Mouse (Mus musculus): ENCODE results near the gene Fam110c.
"Not testable (repeated sequence)": the region's sequence is repeated elsewhere in the genome, so short reads cannot be mapped to it uniquely, and the experiment has no call there.

Fam110c gene

DNA sequence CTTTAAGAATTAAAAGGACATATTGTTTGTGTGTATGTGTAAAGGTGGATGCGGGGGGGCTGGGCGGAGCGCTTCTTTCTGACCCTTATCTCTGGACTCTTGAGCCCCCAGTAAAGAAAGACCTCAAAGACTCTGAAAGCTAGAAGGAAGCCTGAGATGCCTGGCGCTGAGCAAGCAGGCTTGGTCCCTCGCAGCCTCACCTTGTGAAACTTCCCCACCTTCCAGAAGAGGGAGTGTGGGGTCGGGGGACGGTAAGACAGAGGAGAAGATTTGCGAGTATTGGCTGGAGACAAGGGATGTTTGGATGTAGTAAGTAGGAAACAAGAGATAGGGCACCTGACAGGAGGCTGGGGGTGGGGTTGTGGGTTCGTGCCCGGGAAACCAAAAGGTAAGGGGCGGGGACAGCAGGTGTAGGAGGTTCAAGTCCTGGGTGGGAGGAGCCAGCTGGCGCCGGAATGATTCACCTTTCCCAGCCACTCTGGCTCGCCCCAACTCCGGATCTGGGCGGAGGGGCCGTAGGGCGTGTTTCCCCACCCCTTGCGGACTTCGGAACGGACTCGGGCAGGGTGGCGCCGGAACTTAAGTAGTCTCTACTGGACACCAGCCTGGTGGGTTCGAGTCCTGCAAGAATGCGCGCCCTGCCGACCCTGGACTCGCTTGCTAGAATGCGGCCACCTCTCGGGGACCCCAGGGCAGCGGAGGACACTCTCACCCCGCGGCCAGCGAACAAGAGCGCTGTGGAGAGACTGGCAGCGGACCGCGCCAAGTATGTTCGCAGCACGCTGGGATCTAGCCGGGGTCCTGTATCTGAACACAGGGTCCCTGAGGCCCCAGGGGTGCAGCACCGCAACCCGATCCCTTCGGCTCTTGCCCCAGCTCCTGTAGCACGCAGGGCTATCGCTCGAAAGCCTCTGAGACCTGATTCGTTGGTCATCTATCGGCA, at the start of gene Fam110c:
Gene Fam110c, plus strand, starts transcription at position 450 of the 943 bp plus-strand sequence.
- peak; percentile 25 for DNase-seq (ENCODE audit: low spot score)

DNA sequence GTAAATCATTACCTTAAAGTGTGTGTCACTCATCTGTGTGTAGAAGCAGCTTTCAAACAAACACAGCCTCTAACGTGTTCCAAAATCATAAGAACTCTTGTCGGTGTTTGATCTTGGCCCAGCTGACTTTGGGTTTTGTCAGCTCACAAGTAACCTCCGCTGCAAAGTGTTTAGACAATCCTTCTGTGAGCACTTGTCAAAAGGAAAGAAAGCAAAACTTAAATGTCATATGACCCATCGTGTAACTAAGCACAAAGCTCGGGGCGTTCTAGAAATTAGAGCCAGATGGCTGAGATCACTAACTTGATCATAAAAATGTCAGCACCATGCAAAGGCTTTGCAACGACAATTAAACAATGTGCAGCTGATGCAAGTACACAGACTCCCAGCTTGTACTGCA, 47.2 kb upstream of the Fam110c start:
- DNase-seq (ENCODE audit: low spot score): no peak

DNA sequence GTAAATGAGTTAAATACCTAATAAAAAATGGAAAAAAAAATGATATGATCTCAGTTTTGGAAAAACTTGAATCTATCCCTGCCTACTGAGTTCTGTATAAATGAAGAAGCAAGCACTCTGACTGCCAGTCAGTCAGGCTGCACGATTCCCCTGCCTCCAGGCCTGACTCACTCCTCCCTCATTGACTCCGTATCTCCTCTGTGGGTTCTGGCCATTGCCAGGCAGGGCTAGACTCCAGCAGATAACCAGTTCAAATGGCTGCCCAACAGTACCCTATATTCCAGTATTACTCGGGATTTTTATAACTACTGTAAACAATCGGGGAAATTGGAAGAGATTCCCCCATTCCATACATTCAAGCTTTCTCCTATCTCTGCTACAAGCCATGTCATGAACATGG, 21.6 kb upstream of the Fam110c start:
- no peak for DNase-seq (ENCODE audit: low spot score)

GRCm38 (mm10) chr12:31056291-31056864, 17.3 kb upstream of the Fam110c start:
- DNase-seq (ENCODE audit: low spot score): no peak

GRCm38 (mm10) chr12:31059393-31059853, 14.2 kb upstream of the Fam110c start:
- no peak for DNase-seq (ENCODE audit: low spot score)

GRCm38 (mm10) chr12:31060245-31060644, 13.4 kb upstream of the Fam110c start:
- no peak for DNase-seq (ENCODE audit: low spot score)

- DNase-seq (ENCODE audit: low spot score): no peak
Measured at GRCm38 (mm10) chr12:31071222-31071621, 2.4 kb upstream of the Fam110c start.

GRCm38 (mm10) chr12:31074355-31074786, 710 bp downstream of the Fam110c start:
- not testable (repeated sequence) for DNase-seq (ENCODE audit: low spot score)

DNA sequence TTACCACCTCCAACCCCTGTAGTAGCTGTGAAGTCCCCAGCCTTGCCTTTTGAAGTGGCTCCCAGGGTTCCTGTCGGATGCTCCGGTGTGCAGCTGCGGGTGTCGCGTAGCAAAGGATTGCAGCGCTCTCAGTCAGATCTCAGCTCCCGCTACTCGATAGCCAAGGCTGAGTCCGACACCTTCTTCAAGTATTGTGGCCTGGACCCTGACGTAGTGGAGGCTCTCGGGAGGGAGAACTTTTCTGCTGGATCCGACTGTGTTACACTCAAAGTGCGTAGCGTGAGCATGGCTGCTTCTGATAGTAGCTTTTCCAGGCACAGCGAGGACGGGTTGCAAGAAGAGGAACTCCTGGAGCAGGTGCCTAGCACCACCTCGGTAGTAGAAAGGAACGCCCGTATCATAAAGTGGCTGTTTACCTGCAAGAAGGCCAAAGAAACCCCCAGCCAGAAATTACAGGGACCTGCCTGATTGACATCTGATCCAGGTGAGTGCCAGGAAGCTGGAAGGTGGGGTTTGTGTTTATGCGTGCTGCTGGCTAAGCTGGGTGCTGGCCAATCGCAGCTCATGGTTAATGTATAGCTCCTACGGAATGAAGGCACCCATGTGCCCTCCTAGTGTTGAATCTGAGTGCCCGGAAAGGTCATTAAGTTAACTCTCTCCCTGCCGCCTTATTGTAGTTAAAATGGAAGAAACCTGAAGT, 1.3 kb downstream of the Fam110c start:
- peak; percentile 28 for DNase-seq (ENCODE audit: low spot score)

GRCm38 (mm10) chr12:31077020-31077419, 3.4 kb downstream of the Fam110c start:
- no peak for DNase-seq (ENCODE audit: low spot score)

DNA sequence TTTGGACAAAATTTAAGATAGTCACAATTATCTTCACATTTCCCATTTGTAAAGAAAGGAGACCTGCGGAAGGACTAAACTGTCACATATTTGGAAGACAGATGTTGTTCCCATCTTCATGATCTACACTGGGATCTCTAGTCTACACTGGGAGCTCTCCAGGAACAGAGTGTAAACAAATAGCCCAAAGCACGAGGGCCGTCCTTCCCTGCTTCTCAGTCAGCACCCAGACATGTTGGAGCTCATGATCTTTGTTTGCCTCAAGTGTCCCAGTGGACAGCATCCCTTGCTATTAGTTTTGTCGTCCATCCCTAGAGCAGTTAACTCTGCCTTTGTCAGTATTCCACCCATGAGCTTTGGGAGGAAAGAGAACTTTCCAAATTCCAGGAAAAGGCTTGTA, 4.4 kb downstream of the Fam110c start:
- DNase-seq (ENCODE audit: low spot score): no peak

- no peak for DNase-seq (ENCODE audit: low spot score)
Measured at GRCm38 (mm10) chr12:31080352-31080751, 6.7 kb downstream of the Fam110c start.

DNA sequence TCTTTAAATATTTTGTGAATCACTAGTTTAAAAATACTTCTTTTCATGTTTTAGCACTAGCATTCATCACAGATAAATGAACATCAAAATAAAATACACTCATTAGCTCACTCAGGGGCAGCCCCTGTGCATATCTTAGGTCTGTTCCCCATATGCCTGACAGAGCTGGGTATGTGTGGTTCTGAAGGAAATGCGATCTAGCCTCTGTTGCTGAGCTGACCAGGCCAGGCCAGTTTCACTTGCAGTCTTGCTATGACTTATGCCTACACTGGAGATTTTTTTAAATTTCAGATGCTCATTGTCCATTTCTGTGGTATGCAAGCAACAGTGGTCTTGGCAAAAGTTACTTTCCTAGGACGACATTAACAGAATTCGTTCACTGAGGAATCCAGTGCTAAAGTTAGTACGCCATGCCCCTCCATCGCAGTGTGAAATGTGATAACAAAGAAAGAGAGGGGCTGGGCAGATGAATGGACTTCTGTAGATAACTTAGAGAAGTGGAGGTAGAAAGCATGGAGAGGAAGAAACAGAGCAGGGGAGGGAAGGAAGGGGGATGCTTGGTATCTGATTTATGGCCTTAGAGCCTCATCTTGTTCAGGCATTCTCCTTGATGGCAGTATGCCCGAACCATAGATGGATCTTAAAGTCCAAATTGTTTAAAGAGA, 7.4 kb downstream of the Fam110c start:
- no peak for DNase-seq (ENCODE audit: low spot score)

DNA sequence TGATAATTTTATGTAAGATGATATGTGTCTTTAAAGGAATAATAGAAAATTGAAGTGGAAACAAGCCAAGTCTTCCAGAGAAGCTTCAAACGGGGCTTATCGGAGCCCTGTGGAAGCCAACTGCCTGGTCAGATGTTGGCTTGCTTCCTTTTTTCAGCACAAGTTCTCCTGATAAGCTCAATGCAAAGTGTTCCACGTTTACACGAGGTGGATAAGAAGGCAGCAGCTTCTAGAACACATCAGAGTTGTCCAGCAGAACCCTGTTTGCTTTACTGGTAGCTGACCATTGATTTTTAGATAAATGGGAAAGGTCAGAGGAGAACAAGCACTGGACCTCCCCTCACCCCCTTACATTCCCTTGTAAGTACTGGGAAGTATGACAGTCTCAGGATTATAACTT, 9.3 kb downstream of the Fam110c start:
- DNase-seq (ENCODE audit: low spot score): no peak

DNA sequence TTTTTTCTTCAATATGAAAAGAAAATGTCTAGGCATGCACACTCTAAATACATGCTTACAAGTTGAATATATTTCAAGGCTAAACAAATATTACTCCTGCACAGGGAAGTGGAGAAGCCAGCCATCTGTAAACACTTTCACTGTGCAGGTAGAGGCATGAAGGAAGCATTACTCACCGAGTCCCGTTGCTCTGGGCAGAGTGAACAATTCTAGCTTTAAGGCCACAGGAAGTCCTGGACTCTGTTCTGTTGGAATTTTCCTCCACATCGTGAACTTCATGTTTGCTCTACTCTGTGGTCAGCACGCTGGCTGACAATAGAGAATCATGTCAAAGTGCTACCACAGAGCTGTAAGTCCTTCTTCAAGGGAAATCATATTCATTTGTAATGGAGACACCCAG, 9.7 kb downstream of the Fam110c start:
- no peak for DNase-seq (ENCODE audit: low spot score)

GRCm38 (mm10) chr12:31087060-31087459, 13.4 kb downstream of the Fam110c start:
- peak; percentile 39 for DNase-seq (ENCODE audit: low spot score)

GRCm38 (mm10) chr12:31090401-31090800, 16.7 kb downstream of the Fam110c start:
- no peak for DNase-seq (ENCODE audit: low spot score)

DNA sequence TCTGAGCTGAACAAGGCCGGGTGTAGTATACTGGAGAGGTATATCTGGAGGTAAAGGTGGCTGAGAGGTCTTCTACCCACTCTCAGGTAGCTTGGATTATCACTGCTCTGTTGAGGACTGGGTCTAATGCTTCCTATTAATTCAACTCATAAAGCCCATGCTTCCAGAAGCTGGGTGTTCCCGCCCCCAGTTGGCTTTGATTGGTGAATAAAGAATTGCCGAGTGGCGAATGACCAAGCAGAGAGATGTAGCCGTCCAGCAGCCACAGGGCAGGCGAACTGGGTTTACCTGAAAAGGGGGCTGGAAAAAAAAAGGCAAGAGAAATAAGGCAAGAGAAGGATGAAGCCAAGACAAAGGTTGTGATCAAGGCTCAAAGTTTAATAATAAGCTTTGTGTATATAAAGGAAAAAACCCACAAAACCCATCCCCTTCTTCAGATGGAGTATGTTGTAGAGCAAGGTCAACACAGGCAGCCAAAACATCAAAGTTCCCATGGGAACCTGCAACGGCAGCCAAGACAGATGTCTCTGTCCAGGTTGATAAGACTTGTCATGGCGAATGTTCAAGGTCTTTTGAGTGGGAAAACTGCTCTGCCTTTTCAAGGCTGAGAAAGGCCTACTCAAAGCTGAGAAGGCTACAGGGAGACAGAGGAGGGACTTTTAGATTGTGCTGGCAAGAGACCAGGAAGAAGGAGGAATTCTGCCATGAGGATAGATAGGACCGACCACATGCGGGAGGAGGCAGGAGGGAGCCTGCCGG, 17.4 kb downstream of the Fam110c start:
- DNase-seq (ENCODE audit: low spot score): no peak

- no peak for DNase-seq (ENCODE audit: low spot score)
Measured at GRCm38 (mm10) chr12:31092481-31092880, 18.8 kb downstream of the Fam110c start.

DNA sequence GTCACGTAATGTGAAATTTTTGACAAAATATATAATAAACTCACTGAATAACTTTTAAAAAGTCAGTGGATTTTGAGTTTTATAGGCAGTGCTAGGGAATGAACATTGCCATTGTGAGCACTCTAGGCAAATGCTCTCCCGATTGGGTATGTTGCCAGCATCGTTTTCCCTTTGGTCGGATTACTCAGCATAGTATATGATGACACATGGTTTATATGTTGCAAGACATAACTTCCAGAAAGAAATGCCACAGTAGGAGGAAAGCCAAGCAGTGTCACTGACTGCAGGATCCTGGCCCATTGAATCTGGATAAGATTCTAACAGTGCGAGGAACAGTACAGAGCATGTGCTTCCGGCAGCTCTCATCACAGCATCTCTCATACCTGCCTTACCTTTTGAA, 23.5 kb downstream of the Fam110c start:
- no peak for DNase-seq (ENCODE audit: low spot score)

GRCm38 (mm10) chr12:31101190-31101589, 27.5 kb downstream of the Fam110c start:
- DNase-seq (ENCODE audit: low spot score): no peak

Measured in spleen, adult 12 weeks (tissue).